Mouse (Mus musculus) adrenal gland, adult 8-10 months (tissue): ENCODE data around the gene Acp5. TPM values are rescaled to one million over a fixed set of nuclear protein-coding genes. Genes with fewer than 3 reads are reported as not detected.
A peak's percentile ranks its signal among the peaks of the same experiment; 100 is the strongest.

Experiments
- DNase-seq: peaks from one replicate; pipeline ENCODE4 v3.0.0; 2022
- total RNA-seq, 4 experiments: library from RNA; stranded (reverse); gene quantifications; 2 replicates each; pipeline ENCODE4 v1.2.4; 2022

The Acp5 gene
- total RNA-seq, 4 experiments from 2014 or later = 30.6 to 44.1 (median 36.6) TPM

- DNase-seq = no peak
These were observed 4.2 kb upstream of the Acp5 start for GRCm38 (mm10) chr9:22139746-22140145.

DNA sequence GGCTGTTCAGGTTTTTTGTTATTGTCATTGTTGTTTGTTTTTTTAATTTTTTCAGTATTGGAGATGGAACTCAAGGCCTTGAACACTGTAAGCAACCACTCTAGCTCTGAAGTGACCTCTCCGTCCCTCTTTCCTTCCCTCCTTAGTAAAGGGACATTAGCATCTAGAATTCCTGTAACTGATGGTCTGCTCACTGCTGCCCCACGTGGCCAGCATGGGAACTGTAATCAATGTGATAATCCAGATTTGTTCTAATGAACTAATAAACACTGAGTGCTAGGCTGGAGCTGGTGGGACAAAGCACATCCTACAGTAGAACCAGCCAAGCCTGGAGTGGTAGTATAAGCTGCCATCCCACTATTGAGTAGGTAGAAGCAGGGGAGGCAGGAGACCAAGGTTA is 3.0 kb upstream of the Acp5 start:
- no peak for DNase-seq

- DNase-seq = peak; percentile 56
These were observed 1.4 kb upstream of the Acp5 start for GRCm38 (mm10) chr9:22136765-22137547.

GRCm38 (mm10) chr9:22134988-22135643 is 395 bp downstream of the Acp5 start:
- DNase-seq = no peak

- no peak for DNase-seq
These were observed 1.1 kb downstream of the Acp5 start for GRCm38 (mm10) chr9:22134246-22134890.

DNA sequence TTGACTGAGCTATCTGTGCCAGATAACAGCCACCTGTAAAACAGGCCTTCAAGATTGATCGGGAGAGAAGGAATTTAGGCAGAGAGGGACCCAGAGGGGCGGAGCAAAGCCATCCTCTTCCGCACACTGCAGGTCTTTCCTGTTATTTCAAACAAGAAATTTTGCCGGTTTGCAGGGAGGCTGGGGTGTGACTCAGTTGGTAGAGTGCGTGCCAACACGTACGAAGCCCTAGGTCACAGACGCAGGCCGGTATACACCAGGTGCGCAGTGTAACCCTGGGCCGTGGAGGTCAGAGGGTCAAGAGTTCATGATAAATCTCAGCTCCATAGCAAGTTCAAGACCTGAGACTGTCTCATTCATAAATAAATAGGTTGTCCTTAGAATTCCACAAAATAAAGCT is 3.3 kb downstream of the Acp5 start:
- no peak for DNase-seq

GRCm38 (mm10) chr9:22131226-22131981 is 4.1 kb downstream of the Acp5 start:
- DNase-seq = peak; percentile 34

DNA sequence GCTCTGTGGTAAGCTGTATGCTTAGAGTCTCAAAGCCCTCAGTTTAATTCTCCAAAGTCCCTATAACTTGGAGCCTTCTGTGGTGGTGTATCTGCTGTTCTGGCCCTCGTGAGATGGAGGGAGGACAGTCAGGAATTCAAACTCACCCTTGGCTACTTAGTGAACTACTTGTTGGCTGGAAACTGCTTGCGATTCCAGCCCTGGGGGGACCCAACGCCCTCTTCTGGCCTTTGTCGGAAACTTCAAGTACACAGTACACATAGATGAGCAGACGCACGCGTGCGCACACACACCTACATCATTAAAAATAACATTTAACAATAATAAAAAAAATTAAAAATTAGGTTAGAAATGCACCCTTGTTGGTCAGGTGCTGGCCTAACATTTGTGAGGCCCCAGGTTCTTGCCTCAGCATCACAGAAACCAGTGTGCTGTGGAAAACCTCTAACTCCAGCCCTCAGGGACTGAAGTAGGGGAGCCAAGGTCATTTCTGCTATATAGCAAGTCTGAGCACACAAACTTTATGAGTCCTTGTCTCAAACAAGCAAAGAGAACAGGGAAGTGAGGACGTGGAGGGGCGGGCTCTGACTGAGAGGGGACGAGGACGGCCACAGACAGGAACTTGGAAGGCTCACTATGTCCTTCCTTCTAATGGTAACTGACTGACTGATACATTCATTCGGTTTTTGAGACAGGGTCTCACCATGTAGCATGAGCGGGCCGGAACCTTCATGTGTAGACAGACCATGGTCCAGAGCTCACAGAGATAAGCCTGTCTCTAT is 10.1 kb downstream of the Acp5 start:
- no peak for DNase-seq

GRCm38 (mm10) chr9:22124169-22124568 is 11.3 kb downstream of the Acp5 start:
- DNase-seq = no peak

- no peak for DNase-seq
These were observed 12.4 kb downstream of the Acp5 start for GRCm38 (mm10) chr9:22123069-22123609.

DNA sequence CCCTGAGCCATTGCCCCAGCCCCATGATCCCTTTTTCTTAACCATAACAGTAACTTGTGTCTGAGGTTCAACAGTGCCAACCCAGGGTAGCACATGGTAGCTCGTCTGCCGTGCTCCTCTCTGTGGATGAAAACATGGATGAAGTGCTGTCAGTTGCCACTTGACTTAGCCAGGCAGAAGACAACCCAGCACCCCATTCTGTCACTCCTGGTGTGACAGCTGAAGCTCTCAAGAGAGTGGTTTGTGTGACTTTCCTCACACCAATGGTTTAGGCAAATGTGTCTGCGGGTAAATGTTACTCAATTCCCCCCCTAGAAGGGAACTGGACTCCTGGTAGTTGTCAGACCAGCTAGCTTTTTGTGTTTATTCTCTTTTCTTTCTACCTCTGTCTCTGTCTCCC is 13.5 kb downstream of the Acp5 start:
- no peak for DNase-seq

DNA sequence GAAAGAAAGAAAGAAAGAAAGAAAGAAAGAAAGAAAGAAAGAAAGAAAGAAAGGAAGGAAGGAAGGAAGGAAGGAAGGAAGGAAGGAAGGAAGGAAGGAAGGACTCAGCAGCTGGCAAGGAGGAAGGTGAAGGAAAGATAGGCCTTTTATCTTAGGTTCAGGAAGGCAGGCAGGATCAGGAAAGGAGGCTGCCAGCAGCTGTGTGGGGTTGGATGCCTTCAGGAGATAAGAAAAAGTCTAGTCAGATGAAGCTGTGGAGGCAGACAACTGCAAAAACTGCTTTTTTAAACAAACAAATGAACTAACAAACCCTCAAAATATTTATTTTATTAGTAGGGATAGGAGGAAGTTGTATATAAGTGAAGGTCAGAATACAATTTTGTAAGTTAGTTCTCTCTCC is 14.0 kb downstream of the Acp5 start:
- no peak for DNase-seq

DNA sequence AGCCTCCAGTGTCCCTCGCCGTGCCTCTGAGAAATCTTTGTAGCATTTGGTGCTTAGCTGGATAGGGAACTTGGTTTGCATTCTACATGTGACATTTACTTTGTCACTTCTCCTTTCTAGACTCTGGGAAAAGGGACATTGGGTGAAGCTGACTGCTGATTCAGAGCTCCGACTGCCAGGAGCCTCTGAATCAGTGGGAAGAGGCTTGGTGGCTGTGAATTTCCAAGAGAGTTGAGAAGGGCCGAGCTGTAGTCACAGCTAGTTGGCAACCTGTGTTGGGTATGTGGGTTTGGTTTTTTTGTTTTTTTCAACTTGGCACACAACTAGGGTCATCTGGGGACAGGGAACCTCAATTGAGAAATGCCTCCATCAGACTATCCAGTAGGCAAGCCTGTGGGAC is 16.0 kb downstream of the Acp5 start:
- DNase-seq = no peak

- DNase-seq = no peak
These were observed 17.6 kb downstream of the Acp5 start for GRCm38 (mm10) chr9:22117754-22118456.

GRCm38 (mm10) chr9:22116740-22117426 is 18.6 kb downstream of the Acp5 start, which contains the start of gene Elof1:
Gene Elof1, minus strand, starts transcription at chr9:22117172.
- DNase-seq = peak; percentile 94

GRCm38 (mm10) chr9:22116086-22116485 is 19.4 kb downstream of the Acp5 start:
- no peak for DNase-seq

DNA sequence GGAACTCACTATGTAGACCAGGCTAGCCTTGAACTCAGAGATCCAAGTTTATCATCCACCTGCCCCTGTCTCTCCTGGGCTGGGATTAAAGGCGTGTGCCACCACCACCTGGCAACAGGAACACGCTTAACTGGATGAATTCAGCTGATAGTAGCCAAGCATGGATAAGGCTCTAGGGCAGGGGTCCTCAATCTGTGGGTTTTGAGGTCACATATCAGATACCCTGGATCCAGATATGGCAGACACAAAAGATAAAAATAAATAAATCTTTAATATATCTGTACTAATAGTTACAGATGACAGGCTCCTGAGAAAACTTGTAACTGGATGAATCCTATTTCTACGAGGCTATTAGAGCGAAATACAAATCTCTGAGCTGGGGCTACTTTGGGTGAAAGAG is 19.9 kb downstream of the Acp5 start:
- no peak for DNase-seq

DNA sequence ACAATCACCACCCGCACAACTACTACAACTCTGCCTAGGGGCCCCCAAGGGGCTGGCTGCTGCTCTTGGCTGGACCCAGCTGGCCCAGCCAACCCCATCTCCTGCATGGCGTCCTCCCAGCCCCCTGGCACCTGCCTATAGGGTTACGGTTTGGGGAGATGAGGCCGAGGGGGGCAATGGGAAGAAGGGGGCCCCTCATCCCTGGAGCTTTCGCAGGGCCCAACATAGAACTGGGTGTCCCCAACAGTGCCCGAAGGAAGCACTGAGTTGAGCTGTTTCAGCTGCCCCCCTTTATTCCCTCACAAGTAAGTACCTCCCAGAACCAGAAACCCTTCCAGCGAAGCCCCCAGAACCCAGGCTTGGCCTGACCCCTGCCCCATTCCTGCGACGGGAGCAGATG is 27.3 kb downstream of the Acp5 start:
- no peak for DNase-seq

DNA sequence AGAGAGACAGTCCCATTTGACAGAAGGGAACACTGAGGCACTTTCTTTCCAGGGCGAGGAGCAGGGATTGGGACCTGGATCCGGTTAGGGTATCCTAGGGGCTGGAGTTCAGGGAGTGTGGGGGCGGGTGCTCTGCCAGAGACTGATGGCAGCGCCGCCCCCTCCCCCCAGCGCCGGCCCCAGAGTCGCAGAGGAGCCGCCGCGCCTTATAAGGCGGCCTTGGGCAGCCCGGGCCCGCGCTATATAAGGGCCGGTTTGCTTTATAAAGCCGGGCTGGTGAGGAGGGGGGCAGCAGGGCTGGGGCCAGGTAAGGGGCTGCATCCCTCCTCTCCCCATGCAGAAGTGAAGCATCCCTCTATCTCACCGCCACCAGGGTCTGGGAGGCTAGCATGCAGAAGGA is 35.6 kb downstream of the Acp5 start:
- DNase-seq = no peak

DNA sequence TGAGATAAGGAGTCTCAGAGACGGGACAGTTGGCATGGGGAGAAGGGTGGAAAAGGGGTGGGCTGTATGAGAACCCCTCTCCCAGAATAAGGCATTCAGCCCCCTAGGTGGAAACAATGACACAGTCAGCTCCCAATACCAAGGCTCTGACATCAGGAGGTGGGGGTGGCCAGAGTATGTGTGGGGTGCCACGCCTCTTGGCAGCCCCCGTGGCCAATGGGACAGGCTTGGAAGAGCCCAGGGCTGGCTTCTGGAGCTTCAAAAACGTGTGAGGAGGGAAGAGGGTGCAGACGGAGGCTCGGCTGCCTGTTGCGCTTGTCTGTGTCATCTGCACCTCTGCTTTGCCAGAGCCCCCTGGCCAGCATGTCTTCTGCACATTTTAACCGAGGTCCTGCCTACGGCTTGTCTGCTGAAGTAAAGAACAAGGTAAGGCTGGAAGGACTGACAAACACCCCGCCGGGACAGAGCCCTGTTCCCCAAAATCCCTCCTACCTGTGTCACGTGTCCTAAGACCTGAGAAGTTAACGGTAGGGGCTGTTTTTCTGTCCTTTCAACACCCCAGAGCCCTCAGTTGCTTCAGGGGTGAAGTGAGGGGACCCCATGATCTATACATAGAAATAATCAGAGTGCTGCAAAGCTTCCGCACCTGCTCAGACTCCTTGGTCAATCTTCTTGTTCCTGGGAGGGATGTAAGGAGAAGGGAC is 36.4 kb downstream of the Acp5 start, which contains the start of gene Cnn1:
TSS of gene Cnn1 (plus strand) at position 224 of the 704 bp plus-strand sequence.
- DNase-seq = no peak
